Mouse (Mus musculus) E14TG2a.4 (cell line): Measurements from ENCODE around the gene Ankfn1.

Source experiments
- H3K27me3 ChIP-seq: 2 replicates; pipeline ENCODE4 v1.6.1; 2014; ENCODE audit warnings: low read length, control low read depth; ENCODE audit not compliant: insufficient read depth
- H3K36me3 ChIP-seq: 2 replicates; pipeline ENCODE4 v1.6.1; 2014; ENCODE audit warnings: low read length, control low read depth; ENCODE audit not compliant: insufficient read depth
- H3K4me1 ChIP-seq: replicated peaks from 2 replicates; pipeline ENCODE4 v1.6.1; 2014; ENCODE audit warnings: low read depth, low read length, control low read depth
- H3K4me3 ChIP-seq: replicated peaks from 2 replicates; pipeline ENCODE4 v1.5.1; 2014; ENCODE audit warnings: mild to moderate bottlenecking, low read length
- H3K9me3 ChIP-seq: 2 replicates; pipeline ENCODE4 v1.6.1; 2014; ENCODE audit warnings: low read length, control low read depth
- CTCF ChIP-seq: conservative IDR thresholded peaks from 2 replicates; pipeline ENCODE4 v1.5.1; 2014; ENCODE audit warnings: low read length
- NANOG ChIP-seq: IDR thresholded peaks from 2 replicates; pipeline ENCODE4 v1.6.1; 2014; ENCODE audit warnings: borderline replicate concordance, low read length, mixed read lengths
- POU5F1 ChIP-seq: IDR thresholded peaks from 2 replicates; pipeline ENCODE4 v1.6.1; 2014; ENCODE audit warnings: low read length, borderline replicate concordance

Ankfn1 gene

DNA sequence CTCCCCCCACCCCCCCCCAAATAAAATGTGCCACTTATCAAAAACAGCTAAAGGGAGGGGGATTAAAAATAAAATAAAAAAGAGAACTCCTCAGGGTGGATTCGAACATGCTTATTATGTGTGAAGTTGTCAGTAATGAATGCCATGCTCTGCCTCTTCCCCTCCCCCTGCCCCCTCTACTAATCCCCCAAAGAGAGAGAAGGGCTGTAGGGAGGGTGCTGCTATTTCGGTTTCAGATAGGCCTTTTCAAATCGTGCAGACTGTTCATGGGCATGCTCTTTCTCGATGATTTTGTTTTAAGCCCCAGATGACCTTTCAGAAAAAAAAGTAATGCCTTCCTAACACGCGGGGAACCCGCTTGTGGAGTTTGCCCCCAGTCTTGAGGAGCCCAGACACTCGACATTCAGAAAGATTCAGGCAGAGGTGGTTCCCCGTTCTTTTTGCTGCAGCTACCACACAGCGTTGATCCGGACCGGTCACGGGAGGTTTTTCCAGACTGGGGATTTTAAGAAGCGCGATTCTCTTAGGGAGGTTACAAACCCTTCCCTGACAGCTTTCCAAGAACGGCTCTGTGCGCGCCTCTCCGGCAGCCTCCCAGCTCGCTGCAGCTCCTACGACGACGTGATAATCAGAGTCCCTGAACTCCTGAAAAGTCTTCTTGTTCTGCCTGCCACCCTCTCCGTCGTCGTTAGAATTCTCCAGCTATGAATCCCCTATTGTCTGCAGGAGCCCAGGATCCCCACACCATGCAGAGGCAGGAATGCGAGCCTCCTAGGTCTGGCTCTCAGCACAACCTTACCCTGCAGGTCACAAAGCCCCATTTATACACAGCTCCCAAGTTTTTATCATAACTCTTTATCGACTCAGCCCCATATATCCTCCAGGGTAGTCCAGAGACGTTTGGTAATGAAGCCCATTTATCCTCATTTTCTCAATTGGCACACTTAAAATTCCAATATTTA, 232.3 kb downstream of the Ankfn1 start:
- Histone ChIP-seq H3K4me1 (peaks cover 35% of the 10 kb centered on the region), H3K4me3 (no peak overlapping the region)
- TF ChIP-seq CTCF (no peak), NANOG (no peak), POU5F1 (no peak)

DNA sequence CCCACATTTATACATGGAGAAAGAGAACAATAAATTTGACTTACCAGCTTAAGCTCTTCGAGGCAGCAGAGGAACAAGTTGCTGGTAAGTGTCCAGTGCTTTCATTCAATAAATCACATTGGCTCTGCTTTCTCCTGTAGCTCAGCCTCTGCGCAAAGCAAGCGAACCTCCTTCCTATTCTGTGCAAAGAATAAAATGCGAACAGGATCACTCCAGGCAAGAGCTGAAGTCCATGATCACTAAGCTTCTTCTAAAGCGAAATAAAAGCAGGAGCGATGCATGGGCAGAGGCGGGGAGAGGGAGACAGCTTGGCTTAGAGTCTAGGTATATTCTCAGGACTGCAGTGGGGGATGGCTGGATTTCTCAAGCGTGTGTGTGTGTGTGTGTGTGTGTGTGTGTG, 239.1 kb downstream of the Ankfn1 start:
- Histone ChIP-seq H3K36me3 (no peaks in the 10 kb centered on the region), H3K9me3 (no peaks in the 10 kb centered on the region), H3K4me1 (no peaks in the 10 kb centered on the region), H3K27me3 (peaks cover 2% of the 10 kb centered on the region), H3K4me3 (no peak overlapping the region)
- no peak for TF ChIP-seq POU5F1
- TF ChIP-seq CTCF, result no peak
- no peak for TF ChIP-seq NANOG

More for the DNA sequence above, 232.3 kb downstream of the Ankfn1 start:
- Histone ChIP-seq H3K27me3 (peaks cover 11% of the 10 kb centered on the region), H3K36me3 (no peaks in the 10 kb centered on the region), H3K9me3 (no peaks in the 10 kb centered on the region)

DNA sequence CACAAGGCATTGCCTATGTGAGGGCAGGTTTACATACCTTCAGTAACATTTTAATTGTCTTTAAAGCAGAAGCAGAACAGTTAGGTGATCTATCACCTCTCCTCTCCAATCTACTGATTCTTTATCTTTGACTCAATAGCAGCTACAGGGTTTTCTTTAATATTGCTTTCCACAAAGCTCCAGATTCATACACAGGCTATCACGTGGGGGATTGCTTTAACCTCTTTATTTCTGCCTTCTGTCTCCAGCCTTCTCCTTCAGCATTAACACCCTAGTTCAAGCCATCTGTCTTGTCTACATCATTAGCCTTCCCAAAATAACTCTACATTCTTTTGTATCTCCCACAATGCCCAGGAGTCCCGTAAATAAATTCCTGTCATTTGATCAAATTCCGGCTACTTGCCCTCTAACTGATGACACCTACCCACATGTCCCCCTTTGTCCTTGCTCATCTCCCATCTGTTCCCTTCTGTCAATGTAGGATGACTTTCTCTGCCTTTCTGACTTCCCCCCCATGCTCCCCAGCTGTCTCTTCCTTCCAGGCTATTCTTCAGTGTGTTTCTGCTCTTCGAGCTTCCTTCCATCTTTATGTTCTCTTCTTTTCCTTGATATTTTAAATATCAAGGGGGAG, 249.5 kb downstream of the Ankfn1 start:
- Histone ChIP-seq H3K4me3 (no peak overlapping the region), H3K9me3 (no peaks in the 10 kb centered on the region), H3K36me3 (no peaks in the 10 kb centered on the region), H3K27me3 (no peaks in the 10 kb centered on the region), H3K4me1 (no peaks in the 10 kb centered on the region)
- no peak for TF ChIP-seq POU5F1
- TF ChIP-seq NANOG, result no peak
- TF ChIP-seq CTCF, result no peak

DNA sequence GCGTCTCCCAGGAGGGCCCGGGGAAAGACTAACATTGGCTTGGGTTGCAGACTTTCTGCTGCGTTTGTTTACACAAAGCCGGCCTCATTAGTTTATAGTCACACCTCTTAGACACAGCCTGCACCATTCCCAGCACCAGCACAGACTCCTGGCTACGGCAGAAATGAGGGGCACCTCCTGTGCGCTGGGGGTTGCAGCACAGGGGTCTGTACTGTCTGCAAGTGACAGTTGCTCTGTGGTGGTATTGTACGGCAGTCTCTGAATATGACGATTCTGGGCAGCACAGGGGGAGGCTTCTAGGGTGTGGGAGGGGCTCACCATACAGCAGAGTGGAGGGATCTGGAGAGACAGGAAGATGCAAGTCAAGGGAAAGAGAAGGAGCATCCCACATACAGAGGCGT, 262.0 kb downstream of the Ankfn1 start:
- Histone ChIP-seq H3K36me3 (no peaks in the 10 kb centered on the region), H3K9me3 (no peaks in the 10 kb centered on the region; the same call in 1 of the 2 replicates), H3K27me3 (no peaks in the 10 kb centered on the region; the same call in 1 of the 2 replicates), H3K4me1 (no peaks in the 10 kb centered on the region), H3K4me3 (no peak overlapping the region)
- TF ChIP-seq NANOG (no peak), POU5F1 (no peak), CTCF (no peak)

DNA sequence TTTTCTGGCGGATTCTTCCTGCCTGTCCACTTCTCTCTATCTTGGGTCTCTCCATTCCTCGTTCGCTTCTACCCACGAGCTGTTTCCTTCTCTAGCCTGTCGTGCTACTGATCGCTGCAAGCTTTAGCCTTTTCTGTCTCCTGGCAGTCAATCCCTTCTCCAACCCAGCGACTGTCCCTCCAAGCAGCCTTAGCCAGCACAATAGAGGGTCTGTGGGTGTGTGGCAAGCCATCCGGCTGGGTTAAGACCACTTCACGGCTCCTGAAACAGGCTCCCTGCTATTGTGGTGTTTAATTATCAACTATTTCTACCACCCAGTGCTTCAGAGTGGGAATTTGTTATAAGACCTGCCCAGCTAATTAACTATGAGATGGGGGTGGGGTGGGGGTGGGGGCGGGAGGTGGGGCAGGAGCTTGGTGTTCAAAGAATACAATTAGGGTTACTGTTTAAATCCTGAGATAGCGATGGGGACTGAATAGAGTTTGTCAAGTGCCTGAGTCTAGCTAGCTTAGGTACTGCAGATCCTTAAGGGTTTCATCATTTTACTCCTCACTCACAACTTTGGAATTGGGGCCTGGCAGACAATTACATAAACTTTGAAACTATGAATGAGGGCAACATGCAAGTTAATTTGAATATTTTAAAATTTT, 268.7 kb downstream of the Ankfn1 start:
- Histone ChIP-seq H3K9me3 (no peaks in the 10 kb centered on the region), H3K4me3 (no peak overlapping the region), H3K4me1 (no peaks in the 10 kb centered on the region), H3K36me3 (no peaks in the 10 kb centered on the region), H3K27me3 (no peaks in the 10 kb centered on the region; the same call in 1 of the 2 replicates)
- no peak for TF ChIP-seq POU5F1
- TF ChIP-seq NANOG, result no peak
- no peak for TF ChIP-seq CTCF

DNA sequence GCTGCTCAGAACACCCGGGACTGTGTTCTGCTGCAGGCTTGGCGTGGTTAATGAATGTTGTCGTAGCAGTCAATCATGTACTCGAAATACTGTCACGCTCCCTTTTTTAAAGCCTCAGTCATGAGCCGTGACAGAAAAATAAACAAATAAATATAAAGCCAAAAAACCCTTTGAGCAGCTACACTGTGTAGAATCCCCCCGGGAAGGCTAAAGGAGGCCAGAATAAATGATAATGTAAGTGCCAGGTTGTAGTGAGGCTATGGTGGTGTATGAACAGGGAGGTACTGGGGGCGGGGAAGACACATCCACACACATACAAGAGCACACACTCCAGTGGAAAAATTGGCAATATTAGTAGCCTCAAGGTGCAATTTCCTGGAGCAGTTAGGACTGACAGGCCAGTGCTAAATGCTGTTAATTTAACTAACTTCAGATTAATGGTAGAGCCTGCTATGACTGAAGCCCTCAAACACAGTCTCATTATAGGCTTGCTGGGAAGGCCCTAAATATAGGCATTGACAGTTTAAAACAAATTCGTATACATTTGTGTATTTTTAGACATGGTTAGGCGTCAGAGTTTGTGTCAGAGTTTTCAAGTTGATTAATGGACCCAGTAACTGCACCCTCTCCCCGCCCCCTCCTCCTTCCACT, 270.7 kb downstream of the Ankfn1 start:
- Histone ChIP-seq H3K4me1 (no peaks in the 10 kb centered on the region), H3K27me3 (0 out of 2 replicates have a peak, but pooled peaks cover 2% of the 10 kb centered on the region), H3K4me3 (no peak overlapping the region), H3K36me3 (no peaks in the 10 kb centered on the region), H3K9me3 (no peaks in the 10 kb centered on the region)
- TF ChIP-seq CTCF, result no peak
- TF ChIP-seq POU5F1, result no peak
- TF ChIP-seq NANOG, result no peak

DNA sequence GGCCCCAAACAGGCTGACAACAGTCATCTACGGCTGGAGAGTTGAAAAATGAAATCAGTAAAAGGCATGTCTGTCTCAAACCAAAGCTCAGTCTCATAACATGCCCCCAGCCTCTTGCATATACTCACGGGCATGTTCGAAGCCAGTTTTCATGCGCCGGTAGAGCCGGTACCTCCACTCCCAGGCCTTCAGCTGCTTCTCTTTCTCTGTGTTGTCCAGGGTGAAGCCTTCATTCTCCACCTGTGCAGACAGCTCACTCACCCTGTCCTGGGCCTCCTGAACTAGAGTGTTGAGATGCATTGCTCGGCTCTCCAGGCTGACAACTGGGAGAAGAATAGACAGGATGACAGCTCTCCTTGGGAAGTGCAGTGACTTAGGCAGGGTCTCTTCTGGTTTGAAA, 272.4 kb downstream of the Ankfn1 start:
- no peaks in the 10 kb centered on the region for H3K36me3 ChIP-seq
- TF ChIP-seq POU5F1 (no peak), NANOG (no peak), CTCF (no peak)
- no peaks in the 10 kb centered on the region for H3K4me1 ChIP-seq
- no peak overlapping the region for H3K4me3 ChIP-seq
- peaks cover 7% of the 10 kb centered on the region; the same call in 1 of the 2 replicates for H3K27me3 ChIP-seq
- H3K9me3 ChIP-seq, result no peaks in the 10 kb centered on the region

DNA sequence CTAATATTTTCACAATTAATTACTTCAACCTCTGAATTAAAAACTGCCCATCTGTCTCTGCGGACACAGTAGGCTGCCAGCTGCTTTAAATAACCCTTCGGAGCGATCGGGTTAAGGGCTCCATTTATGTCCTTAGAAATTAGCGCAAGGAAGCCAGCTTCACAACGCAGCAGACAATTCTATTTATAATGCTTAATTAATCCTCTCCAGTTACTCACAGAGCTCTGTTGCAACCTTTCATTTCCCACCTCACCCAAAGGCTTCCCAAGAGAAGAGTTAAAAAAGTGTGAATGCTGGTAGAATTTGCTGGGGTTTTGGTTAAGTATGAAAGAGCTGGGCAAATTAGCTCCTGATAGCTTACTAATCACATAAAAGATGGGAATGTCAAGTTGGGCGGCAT, 275.7 kb downstream of the Ankfn1 start:
- no peaks in the 10 kb centered on the region for H3K9me3 ChIP-seq
- H3K36me3 ChIP-seq, result no peaks in the 10 kb centered on the region
- peaks cover 7% of the 10 kb centered on the region; the same call in 1 of the 2 replicates for H3K27me3 ChIP-seq
- TF ChIP-seq NANOG, result no peak
- no peak for TF ChIP-seq CTCF
- TF ChIP-seq POU5F1, result no peak
- no peak overlapping the region for H3K4me3 ChIP-seq
- H3K4me1 ChIP-seq, result no peaks in the 10 kb centered on the region
